In the genomic region with DNA sequence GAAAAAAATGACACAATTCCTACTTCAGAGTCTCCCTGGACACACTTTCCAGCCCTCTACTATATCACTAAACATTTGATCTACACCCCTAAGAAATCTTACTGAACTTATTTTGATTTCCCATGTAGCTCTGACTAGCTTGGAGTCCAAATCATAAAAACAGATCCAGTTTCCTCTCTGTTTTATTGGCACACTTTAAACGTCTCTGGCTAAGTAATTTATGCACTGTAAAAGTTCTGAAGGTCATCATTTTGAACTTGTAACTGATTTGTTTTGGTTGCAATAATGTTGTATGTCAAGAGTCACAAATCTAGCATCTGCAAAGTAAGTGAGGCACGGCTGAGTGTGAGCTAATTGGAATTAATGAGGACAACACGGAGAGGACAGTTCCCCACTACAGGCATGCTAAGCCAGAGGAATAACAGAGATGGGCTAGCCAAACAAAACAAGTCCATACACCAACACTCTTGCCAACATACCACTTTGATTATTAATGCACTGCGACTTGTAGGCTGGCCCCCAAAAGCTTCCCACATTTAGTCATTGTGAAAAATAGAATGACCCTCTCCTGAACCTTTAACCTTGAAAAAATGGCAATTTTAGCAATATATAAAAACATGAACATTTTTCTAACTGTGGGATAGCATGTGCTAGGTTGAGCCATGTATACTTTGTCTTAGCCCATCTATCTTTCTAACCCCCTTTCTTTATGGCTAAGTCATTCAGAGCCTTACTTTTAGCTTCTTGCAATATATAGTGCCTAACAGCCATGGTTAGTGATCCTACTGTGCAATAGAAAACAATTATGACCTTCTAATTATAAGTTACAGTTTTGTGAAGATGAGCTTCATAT, we compare ENCODE assay signal across 17 mouse cellular contexts.
DNase-seq lines count a peak whose midpoint lies in the region; ATAC-seq and TF ChIP-seq lines count a peak whose summit lies in the region.
"Had no signal": no experiment of that assay in that cellular context is flagged by ENCODE, and none has a peak within 500 bp of the region (broad histone marks: within the 10 kb centered on the region; RNA-seq: fewer than 3 reads in every experiment).

No protein-coding gene starts in this region.

- H3K27ac ChIP-seq in gastrocnemius, adult 2 months: peak overlapping the region; percentile 58
- no peak overlapping the region for H3K27ac ChIP-seq in kidney, adult 2 months (ENCODE audit: insufficient read depth, low read depth, low read length)
- H3K27ac ChIP-seq in hindbrain, embryonic 14.5 days: no peak overlapping the region
- H3K27ac ChIP-seq: forebrain, embryonic 10.5 days; hindbrain, embryonic 10.5 days; midbrain, embryonic 13.5 days had no signal

- intact Hi-C loops in gastrocnemius, adult 2 months (cut with DNase I): no loop called here

- TF ChIP-seq POLR2A in kidney, adult 2 months (IDR thresholded peaks at IDR 0.05; ENCODE audit: low read depth, low read length): no peak

- no peaks in the 10 kb centered on the region for H3K4me1 ChIP-seq in kidney, adult 2 months (ENCODE audit: control insufficient read depth, insufficient read depth, low read length)
- H3K4me1 ChIP-seq in hindbrain, embryonic 14.5 days (replicated peaks; ENCODE audit: control insufficient read depth, insufficient read depth, low read length): no peaks in the 10 kb centered on the region
- H3K4me1 ChIP-seq: forebrain, embryonic 10.5 days; hindbrain, embryonic 10.5 days; midbrain, embryonic 13.5 days had no signal

- H3K36me3 ChIP-seq in kidney, adult 2 months (ENCODE audit: control insufficient read depth, insufficient read depth, low read length): no peaks in the 10 kb centered on the region
- no peaks in the 10 kb centered on the region for H3K36me3 ChIP-seq in hindbrain, embryonic 14.5 days (replicated peaks; ENCODE audit: control insufficient read depth, insufficient read depth)
- H3K36me3 ChIP-seq: forebrain, embryonic 10.5 days; G1E; hindbrain, embryonic 10.5 days; midbrain, embryonic 13.5 days had no signal

- H3K4me3 ChIP-seq in gastrocnemius, adult 2 months: no peak overlapping the region
- no peak overlapping the region for H3K4me3 ChIP-seq in kidney, adult 2 months (ENCODE audit: insufficient read depth, low read depth, low read length)
- H3K4me3 ChIP-seq in hindbrain, embryonic 14.5 days (replicated peaks; ENCODE audit: low read length): no peak overlapping the region
- H3K4me3 ChIP-seq: forebrain, embryonic 10.5 days; hindbrain, embryonic 10.5 days; midbrain, embryonic 13.5 days had no signal

- no peak overlapping the region for H3K4me2 ChIP-seq in hindbrain, embryonic 14.5 days (replicated peaks)
- H3K4me2 ChIP-seq: liver, embryonic 11.5 days; midbrain, embryonic 13.5 days had no signal

- H3K27me3 ChIP-seq in kidney, adult 2 months (replicated peaks; ENCODE audit: control insufficient read depth, insufficient read depth, low read length): no peaks in the 10 kb centered on the region
- no peaks in the 10 kb centered on the region for H3K27me3 ChIP-seq in hindbrain, embryonic 14.5 days (ENCODE audit: control insufficient read depth, insufficient read depth, low read length)
- H3K27me3 ChIP-seq: midbrain, embryonic 13.5 days had no signal

- no peak for ATAC-seq in hindbrain, embryonic 14.5 days (ENCODE audit: low FRiP score)
- ATAC-seq: CD4-positive, CD25-positive, alpha-beta regulatory T cell, adult 4 months; midbrain, embryonic 13.5 days had no signal

- WGBS in kidney, adult 2 months: 31% methylated on average over 4 of the region's 4 CpGs
- WGBS in hindbrain, embryonic 14.5 days: 72% methylated on average over 4 of the region's 4 CpGs

- no peak overlapping the region for H3K9ac ChIP-seq in hindbrain, embryonic 14.5 days
- H3K9ac ChIP-seq: midbrain, embryonic 13.5 days had no signal

- TF ChIP-seq CTCF in gastrocnemius, adult 2 months (IDR thresholded peaks at IDR 0.05): no peak
- TF ChIP-seq CTCF in kidney, adult 2 months (conservative IDR thresholded peaks at IDR 0.05; ENCODE audit: insufficient read depth, insufficient read length, low read depth, low read length): no peak

- no peaks in the 10 kb centered on the region for H3K9me3 ChIP-seq in hindbrain, embryonic 14.5 days (ENCODE audit: control insufficient read depth, low read length)
- H3K9me3 ChIP-seq: forebrain, embryonic 10.5 days; hindbrain, embryonic 10.5 days; midbrain, embryonic 13.5 days had no signal

- no peak for DNase-seq in gastrocnemius, adult 2 months
- no peak for DNase-seq in gastrocnemius, adult 18-20 months (ENCODE audit: low spot score)
- DNase-seq in kidney, adult 2 months: peak; percentile 19
- DNase-seq in kidney, adult 18-20 months: no peak
- peak; percentile 67 for DNase-seq in Muller cell, postnatal 12 days (ENCODE audit: inconsistent ontology term)
- DNase-seq in kidney, postnatal 14 days: peak; percentile 34
- DNase-seq in thymus, postnatal 25 days: no peak
- no peak for DNase-seq in hindbrain, embryonic 14.5 days (ENCODE audit: low spot score)
- DNase-seq: cerebellum, adult 9-10 months; gastrocnemius, postnatal 36 days; left cerebral cortex, postnatal 4 days had no signal

Comparison
In these comparisons a context has a peak if more than half of its experiments do, and no peak if none do; other contexts are left out.
1. DNase-seq: peak in kidney, adult 2 months (single experiment), Muller cell, postnatal 12 days (single experiment) and kidney, postnatal 14 days (single experiment); none in gastrocnemius, adult 2 months (single experiment), gastrocnemius, adult 18-20 months (single experiment), kidney, adult 18-20 months (single experiment), thymus, postnatal 25 days (single experiment) and hindbrain, embryonic 14.5 days (single experiment).